Mouse (Mus musculus) inflammation-experienced regulatory T-cells, adult 6 months (primary cell): ENCODE results near the gene Capn11. TPM values are rescaled to one million over a fixed set of nuclear protein-coding genes. Genes with fewer than 3 reads are reported as not detected.

ENCODE experiments used
- ATAC-seq: one replicate; pipeline ENCODE4 v1.8.0; 2017
- polyA plus RNA-seq, 3 experiments: library from polyadenylated mRNA; unstranded; fragments of 100-300 nt; shearing (Covaris generic); gene quantifications; one replicate each; pipeline ENCODE4 v1.2.1; 2017

Gene Capn11
- polyA plus RNA-seq, 3 experiments from 2014 or later, result not detected

GRCm38 (mm10) chr17:45681588-45681987 is 22.5 kb upstream of the Capn11 start:
- no peak for ATAC-seq

GRCm38 (mm10) chr17:45680391-45680980 is 21.4 kb upstream of the Capn11 start:
- ATAC-seq, result no peak

- ATAC-seq, result peak; percentile 52
Observed at GRCm38 (mm10) chr17:45678106-45678505, 19.0 kb upstream of the Capn11 start.

GRCm38 (mm10) chr17:45672598-45672997 is 13.5 kb upstream of the Capn11 start:
- no peak for ATAC-seq

GRCm38 (mm10) chr17:45671821-45672220 is 12.7 kb upstream of the Capn11 start:
- ATAC-seq, result no peak

GRCm38 (mm10) chr17:45667986-45668385 is 8.9 kb upstream of the Capn11 start:
- ATAC-seq, result no peak

- ATAC-seq, result no peak
Observed at GRCm38 (mm10) chr17:45667481-45667880, 8.4 kb upstream of the Capn11 start.

- ATAC-seq, result no peak
Observed at GRCm38 (mm10) chr17:45666091-45666490, 7.0 kb upstream of the Capn11 start.

GRCm38 (mm10) chr17:45664608-45665007 is 5.5 kb upstream of the Capn11 start:
- ATAC-seq, result no peak

GRCm38 (mm10) chr17:45663106-45663919 is 4.2 kb upstream of the Capn11 start:
- peak; percentile 78 for ATAC-seq

GRCm38 (mm10) chr17:45655820-45656219 is 3.3 kb downstream of the Capn11 start:
- ATAC-seq, result no peak

GRCm38 (mm10) chr17:45653233-45653632 is 5.9 kb downstream of the Capn11 start:
- no peak for ATAC-seq

- no peak for ATAC-seq
Observed at GRCm38 (mm10) chr17:45644185-45644584, 14.9 kb downstream of the Capn11 start.

GRCm38 (mm10) chr17:45642701-45643100 is 16.4 kb downstream of the Capn11 start:
- no peak for ATAC-seq

- ATAC-seq, result no peak
Observed at GRCm38 (mm10) chr17:45641981-45642380, 17.1 kb downstream of the Capn11 start.

- ATAC-seq, result no peak
Observed at GRCm38 (mm10) chr17:45638596-45639295, 20.4 kb downstream of the Capn11 start.

- no peak for ATAC-seq
Observed at GRCm38 (mm10) chr17:45634033-45634432, 25.1 kb downstream of the Capn11 start.

GRCm38 (mm10) chr17:45631940-45632339 is 27.2 kb downstream of the Capn11 start:
- ATAC-seq, result peak; percentile 88

- ATAC-seq, result no peak
Observed at GRCm38 (mm10) chr17:45630992-45631391, 28.1 kb downstream of the Capn11 start.

GRCm38 (mm10) chr17:45629861-45630694 is 29.0 kb downstream of the Capn11 start:
- ATAC-seq, result no peak

GRCm38 (mm10) chr17:45628885-45629855 is 30.0 kb downstream of the Capn11 start:
- ATAC-seq, result no peak
